Mouse (Mus musculus) E14TG2a.4 (cell line): ENCODE results near the gene Prss12.

Source experiments
- CTCF ChIP-seq: conservative IDR thresholded peaks from 2 replicates; pipeline ENCODE4 v1.5.1; 2014; ENCODE audit warnings: low read length
- NANOG ChIP-seq: IDR thresholded peaks from 2 replicates; pipeline ENCODE4 v1.6.1; 2014; ENCODE audit warnings: borderline replicate concordance, low read length, mixed read lengths
- POU5F1 ChIP-seq: IDR thresholded peaks from 2 replicates; pipeline ENCODE4 v1.6.1; 2014; ENCODE audit warnings: low read length, borderline replicate concordance

- TF ChIP-seq CTCF (no peak), POU5F1 (no peak), NANOG (no peak)
Measured at GRCm38 (mm10) chr3:123446708-123447537, at the start of gene Prss12.
